Mouse (Mus musculus): ENCODE results near the gene Ky. TPM values are rescaled to one million over a fixed set of nuclear protein-coding genes. Genes with fewer than 3 reads are reported as not detected.

Ky gene
- polyA plus RNA-seq, 1 experiment from 2014 or later: 0.08 TPM

- H3K36me3 ChIP-seq (ENCODE audit: control insufficient read depth, insufficient read depth, low read length): no peaks in the 10 kb centered on the region
- ATAC-seq (ENCODE audit: low FRiP score, low TSS enrichment) (peak; percentile 54), DNase-seq (ENCODE audit: low spot score) (no peak)
- H3K4me3 ChIP-seq (ENCODE audit: low read depth, low read length): no peak overlapping the region
- H3K27me3 ChIP-seq (ENCODE audit: control insufficient read depth, insufficient read depth, low read length): no peaks in the 10 kb centered on the region
- no peaks in the 10 kb centered on the region for H3K4me1 ChIP-seq (replicated peaks; ENCODE audit: control insufficient read depth, insufficient read depth)
- no peak overlapping the region for H3K27ac ChIP-seq (replicated peaks)
- no peak for TF ChIP-seq CTCF (IDR thresholded peaks at IDR 0.05; ENCODE audit: low read depth)
- H3K9ac ChIP-seq (ENCODE audit: low read length): no peak overlapping the region
- H3K4me2 ChIP-seq (replicated peaks; ENCODE audit: low read depth): no peak overlapping the region
- WGBS: 35% methylated on average over 8 of the region's 8 CpGs
- H3K9me3 ChIP-seq (ENCODE audit: control insufficient read depth, low read length): no peaks in the 10 kb centered on the region
Measured at GRCm38 (mm10) chr9:102511423-102511822, 5.9 kb downstream of the Ky start.

- Histone ChIP-seq H3K9ac (ENCODE audit: low read length) (no peak overlapping the region), H3K27ac (replicated peaks) (no peak overlapping the region), H3K4me3 (ENCODE audit: low read depth, low read length) (no peak overlapping the region), H3K4me2 (replicated peaks; ENCODE audit: low read depth) (no peak overlapping the region), H3K4me1 (replicated peaks; ENCODE audit: control insufficient read depth, insufficient read depth) (no peaks in the 10 kb centered on the region), H3K27me3 (ENCODE audit: control insufficient read depth, insufficient read depth, low read length) (no peaks in the 10 kb centered on the region), H3K9me3 (ENCODE audit: control insufficient read depth, low read length) (no peaks in the 10 kb centered on the region), H3K36me3 (ENCODE audit: control insufficient read depth, insufficient read depth, low read length) (no peaks in the 10 kb centered on the region)
- no peak for DNase-seq (ENCODE audit: low spot score)
- no peak for ATAC-seq (ENCODE audit: low FRiP score, low TSS enrichment)
- WGBS: 75% methylated on average over 4 of the region's 4 CpGs
- no peak for TF ChIP-seq EP300 (optimal IDR thresholded peaks at IDR 0.05)
- TF ChIP-seq CTCF (IDR thresholded peaks at IDR 0.05; ENCODE audit: low read depth): no peak
Measured at GRCm38 (mm10) chr9:102513578-102513977, 8.0 kb downstream of the Ky start.

- Histone ChIP-seq H3K4me1 (replicated peaks; ENCODE audit: control insufficient read depth, insufficient read depth) (no peaks in the 10 kb centered on the region), H3K36me3 (ENCODE audit: control insufficient read depth, insufficient read depth, low read length) (no peaks in the 10 kb centered on the region), H3K9me3 (ENCODE audit: control insufficient read depth, low read length) (no peaks in the 10 kb centered on the region), H3K4me2 (replicated peaks; ENCODE audit: low read depth) (no peak overlapping the region), H3K4me3 (ENCODE audit: low read depth, low read length) (no peak overlapping the region), H3K9ac (ENCODE audit: low read length) (no peak overlapping the region), H3K27ac (replicated peaks) (no peak overlapping the region), H3K27me3 (ENCODE audit: control insufficient read depth, insufficient read depth, low read length) (no peaks in the 10 kb centered on the region)
- ATAC-seq (ENCODE audit: low FRiP score, low TSS enrichment) (no peak), DNase-seq (ENCODE audit: low spot score) (no peak)
- TF ChIP-seq EP300 (optimal IDR thresholded peaks at IDR 0.05): no peak
- TF ChIP-seq CTCF (IDR thresholded peaks at IDR 0.05; ENCODE audit: low read depth): no peak
- WGBS: 81% methylated on average over 9 of the region's 9 CpGs
Measured at GRCm38 (mm10) chr9:102518443-102518842, 12.9 kb downstream of the Ky start.

- Histone ChIP-seq H3K4me3 (ENCODE audit: low read depth, low read length) (no peak overlapping the region), H3K27ac (replicated peaks) (no peak overlapping the region), H3K36me3 (ENCODE audit: control insufficient read depth, insufficient read depth, low read length) (no peaks in the 10 kb centered on the region), H3K9ac (ENCODE audit: low read length) (no peak overlapping the region), H3K4me2 (replicated peaks; ENCODE audit: low read depth) (no peak overlapping the region), H3K4me1 (replicated peaks; ENCODE audit: control insufficient read depth, insufficient read depth) (no peaks in the 10 kb centered on the region), H3K27me3 (ENCODE audit: control insufficient read depth, insufficient read depth, low read length) (no peaks in the 10 kb centered on the region), H3K9me3 (ENCODE audit: control insufficient read depth, low read length) (no peaks in the 10 kb centered on the region)
- 77% methylated on average over 4 of the region's 4 CpGs for WGBS
- DNase-seq (ENCODE audit: low spot score): no peak
- no peak for ATAC-seq (ENCODE audit: low FRiP score, low TSS enrichment)
- TF ChIP-seq EP300 (optimal IDR thresholded peaks at IDR 0.05) (no peak), CTCF (IDR thresholded peaks at IDR 0.05; ENCODE audit: low read depth) (no peak)
Measured at GRCm38 (mm10) chr9:102521396-102521795, 15.8 kb downstream of the Ky start.

GRCm38 (mm10) chr9:102528106-102528505 is 22.6 kb downstream of the Ky start:
- H3K27ac ChIP-seq (replicated peaks): no peak overlapping the region
- no peak for ATAC-seq (ENCODE audit: low FRiP score, low TSS enrichment)
- TF ChIP-seq EP300 (optimal IDR thresholded peaks at IDR 0.05) (no peak), CTCF (IDR thresholded peaks at IDR 0.05; ENCODE audit: low read depth) (no peak)
- no peaks in the 10 kb centered on the region for H3K36me3 ChIP-seq (ENCODE audit: control insufficient read depth, insufficient read depth, low read length)
- H3K9me3 ChIP-seq (ENCODE audit: control insufficient read depth, low read length): no peaks in the 10 kb centered on the region
- no peak for DNase-seq (ENCODE audit: low spot score)
- H3K4me2 ChIP-seq (replicated peaks; ENCODE audit: low read depth): no peak overlapping the region
- no peaks in the 10 kb centered on the region for H3K27me3 ChIP-seq (ENCODE audit: control insufficient read depth, insufficient read depth, low read length)
- WGBS: 86% methylated on average over 7 of the region's 7 CpGs
- no peak overlapping the region for H3K9ac ChIP-seq (ENCODE audit: low read length)
- no peak overlapping the region for H3K4me3 ChIP-seq (ENCODE audit: low read depth, low read length)
- no peaks in the 10 kb centered on the region for H3K4me1 ChIP-seq (replicated peaks; ENCODE audit: control insufficient read depth, insufficient read depth)

GRCm38 (mm10) chr9:102528561-102528960 is 23.0 kb downstream of the Ky start:
- Histone ChIP-seq H3K4me3 (ENCODE audit: low read depth, low read length) (no peak overlapping the region), H3K27ac (replicated peaks) (no peak overlapping the region), H3K9ac (ENCODE audit: low read length) (no peak overlapping the region), H3K9me3 (ENCODE audit: control insufficient read depth, low read length) (no peaks in the 10 kb centered on the region), H3K36me3 (ENCODE audit: control insufficient read depth, insufficient read depth, low read length) (no peaks in the 10 kb centered on the region), H3K27me3 (ENCODE audit: control insufficient read depth, insufficient read depth, low read length) (no peaks in the 10 kb centered on the region), H3K4me1 (replicated peaks; ENCODE audit: control insufficient read depth, insufficient read depth) (no peaks in the 10 kb centered on the region), H3K4me2 (replicated peaks; ENCODE audit: low read depth) (no peak overlapping the region)
- ATAC-seq (ENCODE audit: low FRiP score, low TSS enrichment) (no peak), DNase-seq (ENCODE audit: low spot score) (no peak)
- no peak for TF ChIP-seq CTCF (IDR thresholded peaks at IDR 0.05; ENCODE audit: low read depth)
- no peak for TF ChIP-seq EP300 (optimal IDR thresholded peaks at IDR 0.05)
- 73% methylated on average over 7 of the region's 7 CpGs for WGBS
